Mouse (Mus musculus) adrenal gland, postnatal 10 days (tissue): Measurements from ENCODE around the gene Cyp1b1. TPM values are rescaled to one million over a fixed set of nuclear protein-coding genes. Genes with fewer than 3 reads are reported as not detected.
A peak's percentile ranks its signal among the peaks of the same experiment; 100 is the strongest.

ENCODE experiments used
- DNase-seq: peaks from one replicate; pipeline ENCODE4 v3.0.0; 2021; ENCODE audit warnings: mixed read lengths
- total RNA-seq, 2 experiments: library from RNA; stranded (reverse); gene quantifications; 2 replicates each; pipeline ENCODE4 v1.2.3; 2021

Gene Cyp1b1
- total RNA-seq, 2 experiments from 2014 or later = 21.3 to 27.9 TPM

- peak; percentile 64 for DNase-seq
These were observed 1.1 kb downstream of the Cyp1b1 start for GRCm38 (mm10) chr17:79713643-79714367.

- DNase-seq = no peak
These were observed 1.6 kb downstream of the Cyp1b1 start for GRCm38 (mm10) chr17:79713276-79713642.

DNA sequence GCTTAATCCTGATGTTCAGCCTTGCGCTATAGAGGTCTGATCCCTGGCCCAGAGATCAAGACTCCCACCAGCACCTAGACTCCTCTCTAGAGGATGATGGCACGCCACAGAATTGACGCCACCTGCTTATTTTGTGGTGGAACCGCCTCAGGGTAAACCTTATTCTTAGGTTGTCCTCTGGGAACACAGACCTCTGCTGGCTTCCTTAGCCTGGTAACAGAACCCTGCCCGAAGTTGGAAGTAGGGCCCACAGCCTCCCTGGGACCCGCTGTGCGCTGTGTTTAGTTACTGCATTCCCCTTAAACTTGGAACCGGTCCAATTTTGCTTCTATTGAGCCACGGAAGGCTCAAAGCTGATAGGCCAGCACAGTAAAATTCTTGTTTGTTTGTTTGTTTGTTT is 2.3 kb downstream of the Cyp1b1 start:
- no peak for DNase-seq

GRCm38 (mm10) chr17:79711944-79712343 is 2.9 kb downstream of the Cyp1b1 start:
- no peak for DNase-seq

DNA sequence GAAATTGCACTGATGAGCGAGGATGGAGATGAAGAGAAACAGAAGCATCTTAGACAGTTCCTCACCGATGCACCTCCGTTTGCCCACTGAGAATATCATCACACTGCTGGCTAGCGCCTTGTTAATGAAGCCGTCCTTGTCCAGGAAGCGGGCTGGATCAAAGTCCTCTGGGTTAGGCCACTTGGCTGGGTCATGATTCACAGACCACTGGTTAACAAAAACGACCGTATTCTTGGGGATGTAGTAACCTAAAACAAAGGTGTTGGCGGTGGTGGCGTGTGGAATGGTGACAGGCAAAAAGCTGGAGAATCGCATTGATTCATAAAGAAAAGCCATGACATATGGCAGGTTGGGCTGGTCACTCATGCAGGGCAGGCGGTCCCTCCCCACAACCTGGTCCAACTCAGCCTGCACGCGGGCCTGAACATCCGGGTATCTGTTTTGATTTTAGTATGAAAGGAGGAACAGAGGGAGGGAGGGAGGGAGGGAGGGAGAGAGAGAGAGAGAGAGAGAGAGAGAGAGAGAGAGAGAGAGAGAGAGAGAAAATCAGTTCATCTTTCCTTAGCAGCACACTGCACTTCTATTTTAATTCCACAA is 4.5 kb downstream of the Cyp1b1 start:
- no peak for DNase-seq

- DNase-seq = no peak
These were observed 5.1 kb downstream of the Cyp1b1 start for GRCm38 (mm10) chr17:79709718-79710117.

DNA sequence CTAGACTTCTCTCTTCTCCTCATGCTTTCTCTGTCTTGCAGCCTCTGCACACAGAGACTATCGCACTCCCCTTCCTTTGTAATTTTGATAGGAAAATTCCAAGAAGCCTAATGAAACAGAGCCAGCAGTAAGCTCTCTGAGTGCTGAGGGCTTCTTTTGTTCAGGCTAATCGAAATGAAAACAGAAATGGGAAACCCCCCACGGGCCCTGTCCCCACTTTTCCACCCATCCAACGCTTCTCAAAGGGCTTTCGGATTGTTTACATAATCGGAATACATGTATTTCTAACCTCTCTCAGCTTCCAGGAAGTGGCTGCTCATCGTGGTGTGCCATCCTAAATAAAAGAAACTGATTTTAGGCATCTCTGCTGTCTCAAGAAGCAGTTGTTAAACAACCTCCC is 6.7 kb downstream of the Cyp1b1 start:
- DNase-seq = no peak

GRCm38 (mm10) chr17:79705671-79706455 is 9.0 kb downstream of the Cyp1b1 start:
- DNase-seq = no peak

GRCm38 (mm10) chr17:79700871-79701270 is 14.0 kb downstream of the Cyp1b1 start:
- DNase-seq = peak; percentile 58

- peak; percentile 36 for DNase-seq
These were observed 15.7 kb downstream of the Cyp1b1 start for GRCm38 (mm10) chr17:79699197-79699596.

DNA sequence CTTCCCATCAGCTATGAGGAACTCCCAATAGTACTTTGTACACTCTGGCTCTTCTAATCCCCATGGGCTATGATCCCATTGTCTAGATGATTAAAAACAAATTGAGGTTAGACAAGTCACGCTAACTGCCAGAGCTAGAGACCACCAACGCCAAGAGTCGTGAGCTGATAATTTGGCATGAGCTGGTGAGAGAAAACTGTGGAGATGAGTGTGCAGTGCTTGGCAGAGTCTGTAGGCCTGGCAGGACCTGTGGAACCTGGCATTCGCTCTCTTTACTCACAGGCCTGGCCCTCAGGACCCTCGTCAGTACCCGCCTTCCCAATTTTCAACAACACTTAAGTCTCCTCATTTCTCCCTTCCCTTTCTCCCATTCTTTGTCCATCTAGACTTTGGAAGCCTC is 19.3 kb downstream of the Cyp1b1 start:
- DNase-seq = no peak

GRCm38 (mm10) chr17:79695106-79695505 is 19.8 kb downstream of the Cyp1b1 start:
- DNase-seq = no peak

GRCm38 (mm10) chr17:79670837-79671236 is 44.0 kb downstream of the Cyp1b1 start:
- no peak for DNase-seq

DNA sequence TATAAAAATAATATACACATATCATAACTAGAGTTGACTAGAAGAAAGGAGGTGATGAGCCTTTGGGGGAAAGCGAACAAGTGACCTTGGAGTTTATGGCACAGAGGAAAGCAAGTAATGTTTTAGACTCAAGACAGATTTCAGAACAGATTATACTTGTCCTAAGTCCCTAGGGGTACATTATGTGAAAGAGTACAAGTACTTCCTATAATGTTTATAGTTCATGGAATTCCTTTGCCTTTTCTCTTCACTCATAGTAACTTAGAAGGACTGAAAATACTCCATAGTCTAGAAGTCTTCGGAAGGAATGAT is 50.8 kb downstream of the Cyp1b1 start:
- no peak for DNase-seq

- no peak for DNase-seq
These were observed 51.3 kb downstream of the Cyp1b1 start for GRCm38 (mm10) chr17:79663393-79664105.

GRCm38 (mm10) chr17:79661848-79662247 is 53.0 kb downstream of the Cyp1b1 start:
- no peak for DNase-seq

- peak; percentile 79 for DNase-seq
These were observed 53.5 kb downstream of the Cyp1b1 start for GRCm38 (mm10) chr17:79661387-79661786.

- DNase-seq = no peak
These were observed 56.0 kb downstream of the Cyp1b1 start for GRCm38 (mm10) chr17:79658863-79659262.

GRCm38 (mm10) chr17:79658452-79658851 is 56.4 kb downstream of the Cyp1b1 start:
- no peak for DNase-seq

DNA sequence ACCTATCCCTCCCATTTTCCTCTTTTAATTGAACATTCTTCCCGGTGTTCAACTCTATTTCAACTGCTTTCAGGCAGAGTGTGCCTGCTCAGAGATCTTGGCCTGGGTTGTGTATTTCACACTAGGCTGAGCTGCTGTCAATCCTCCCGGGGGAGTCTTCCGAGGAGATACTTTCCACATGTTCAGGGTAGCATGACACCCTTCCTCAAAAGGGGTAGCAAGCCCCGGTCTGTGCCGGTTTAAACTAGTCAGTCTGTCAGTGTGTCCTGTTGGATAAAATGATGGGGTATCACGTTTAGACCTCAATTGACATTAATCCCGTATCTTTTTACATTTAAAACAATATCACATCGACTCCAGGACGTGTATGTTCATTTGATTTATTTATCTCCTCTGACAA is 57.1 kb downstream of the Cyp1b1 start:
- no peak for DNase-seq

- no peak for DNase-seq
These were observed 60.7 kb downstream of the Cyp1b1 start for GRCm38 (mm10) chr17:79654187-79654586.

DNA sequence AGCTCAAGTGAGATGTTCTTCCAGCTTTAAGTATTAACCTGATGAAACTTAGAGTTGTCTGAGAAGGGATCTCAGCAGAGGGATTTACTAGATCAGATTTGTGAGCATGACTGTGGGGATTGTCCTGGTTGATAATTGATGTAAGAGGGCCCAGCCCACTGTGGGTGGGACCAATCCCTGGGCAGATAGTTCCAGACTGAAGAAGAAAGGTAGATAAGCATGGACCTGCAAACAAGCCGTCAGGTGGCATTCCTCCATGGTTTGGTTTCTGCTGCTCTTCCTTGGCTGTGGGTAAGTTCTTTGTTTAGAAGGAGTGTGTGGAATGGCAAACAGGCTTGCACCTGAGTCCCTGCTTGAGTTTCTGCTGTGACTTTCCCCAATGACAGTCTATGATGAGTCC is 61.7 kb downstream of the Cyp1b1 start:
- no peak for DNase-seq
